Mouse (Mus musculus) T-helper 17 cell (primary cell): ENCODE measurements around the gene Tlk2.

Experiments
- in situ Hi-C, 2 experiments: fragments of 300-600 bp; cut with MboI, MseI; formaldehyde crosslinking; loops; 1 replicate in 1 of 2; 2 replicates in 1 of 2; pipeline ENCODE4 v1.15.1; 2025; ENCODE audit warnings: high pct_unique_total_duplicates in 2 of 2

The Tlk2 gene

GRCm38 (mm10) chr11:105261601-105262351 lies 83.2 kb downstream of the Tlk2 start:
- in situ Hi-C loops, result no loop called here

GRCm38 (mm10) chr11:105264506-105264905 lies 85.9 kb downstream of the Tlk2 start:
- in situ Hi-C loops, result no loop called here

- in situ Hi-C loops, result no loop called here
Observed at GRCm38 (mm10) chr11:105264988-105265387, 86.4 kb downstream of the Tlk2 start.

GRCm38 (mm10) chr11:105270155-105270554 lies 91.5 kb downstream of the Tlk2 start:
- in situ Hi-C loops, result no loop called here

- in situ Hi-C loops, result no loop called here
Observed at GRCm38 (mm10) chr11:105280456-105280855, 101.8 kb downstream of the Tlk2 start.

GRCm38 (mm10) chr11:105281291-105281690 lies 102.7 kb downstream of the Tlk2 start:
- in situ Hi-C loops, result no loop called here

GRCm38 (mm10) chr11:105281763-105282459 lies 103.3 kb downstream of the Tlk2 start:
- in situ Hi-C loops, result no loop called here

- in situ Hi-C loops, result no loop called here
Observed at GRCm38 (mm10) chr11:105282460-105282859, 103.9 kb downstream of the Tlk2 start.

GRCm38 (mm10) chr11:105283016-105283415 lies 104.4 kb downstream of the Tlk2 start:
- in situ Hi-C loops, result no loop called here

- in situ Hi-C loops, result no loop called here
Observed at GRCm38 (mm10) chr11:105285720-105286119, 107.1 kb downstream of the Tlk2 start.

- in situ Hi-C loops, result no loop called here
Observed at GRCm38 (mm10) chr11:105289403-105289802, 110.8 kb downstream of the Tlk2 start.

GRCm38 (mm10) chr11:105291681-105292123 lies 113.1 kb downstream of the Tlk2 start:
- in situ Hi-C loops, result no loop called here

- in situ Hi-C loops, result no loop called here
Observed at GRCm38 (mm10) chr11:105292124-105293071, 113.8 kb downstream of the Tlk2 start, which contains the start of gene Mrc2. Mrc2 (plus strand) TSS chr11:105292643.

GRCm38 (mm10) chr11:105293101-105293581 lies 114.5 kb downstream of the Tlk2 start:
- in situ Hi-C loops, result no loop called here

GRCm38 (mm10) chr11:105293901-105294494 lies 115.4 kb downstream of the Tlk2 start:
- in situ Hi-C loops, result no loop called here

GRCm38 (mm10) chr11:105296084-105296483 lies 117.5 kb downstream of the Tlk2 start:
- in situ Hi-C loops, result no loop called here

GRCm38 (mm10) chr11:105310197-105310596 lies 131.6 kb downstream of the Tlk2 start:
- in situ Hi-C loops, result no loop called here

- in situ Hi-C loops, result no loop called here
Observed at GRCm38 (mm10) chr11:105311291-105311975, 132.8 kb downstream of the Tlk2 start.

GRCm38 (mm10) chr11:105312311-105312942 lies 133.8 kb downstream of the Tlk2 start:
- in situ Hi-C loops, result no loop called here
